Mouse (Mus musculus) testis, adult 2 months (tissue): ENCODE measurements around the gene Filip1l. TPM values are rescaled to one million over a fixed set of nuclear protein-coding genes. Genes with fewer than 3 reads are reported as not detected.

ENCODE experiments used
- H3K27ac ChIP-seq: fragments of 200-500 bp; 2 replicates; pipeline ENCODE4 v1.5.1; 2012; ENCODE audit warnings: low read depth, low read length; ENCODE audit not compliant: control insufficient read depth, insufficient read depth
- H3K27me3 ChIP-seq: fragments of 200-500 bp; 2 replicates; pipeline ENCODE4 v1.6.1; 2012; ENCODE audit warnings: mild to moderate bottlenecking, low read length, moderate library complexity; ENCODE audit not compliant: control insufficient read depth, insufficient read depth
- H3K36me3 ChIP-seq: fragments of 200-500 bp; 2 replicates; pipeline ENCODE4 v1.6.1; 2012; ENCODE audit warnings: mild to moderate bottlenecking, low read length; ENCODE audit not compliant: control insufficient read depth, insufficient read depth
- H3K4me1 ChIP-seq: fragments of 200-500 bp; 2 replicates; pipeline ENCODE4 v1.6.1; 2012; ENCODE audit warnings: low read length; ENCODE audit not compliant: control insufficient read depth, insufficient read depth
- H3K4me3 ChIP-seq: fragments of 200-500 bp; 2 replicates; pipeline ENCODE4 v1.5.1; 2012; ENCODE audit warnings: low read depth, mild to moderate bottlenecking, low read length, moderate library complexity, mixed read lengths; ENCODE audit not compliant: control insufficient read depth
- CTCF ChIP-seq: fragments of 200-500 bp; IDR thresholded peaks from 2 replicates; pipeline ENCODE4 v1.5.1; 2012; ENCODE audit warnings: low read depth, mild to moderate bottlenecking, inconsistent platforms, low read length, moderate library complexity; ENCODE audit not compliant: control insufficient read depth, insufficient read depth, insufficient replicate concordance
- POLR2A ChIP-seq: fragments of 200-500 bp; IDR thresholded peaks from 2 replicates; pipeline ENCODE4 v1.6.1; 2012; ENCODE audit warnings: low read depth, mild to moderate bottlenecking, inconsistent platforms, low read length, moderate library complexity; ENCODE audit not compliant: control insufficient read depth
- polyA plus RNA-seq: library from polyadenylated mRNA; depleted of rRNA; stranded (reverse); fragments of >200 nt; gene quantifications from 2 replicates; pipeline ENCODE4 v1.2.3, GENCODE M21; 2012

The Filip1l gene
- polyA plus RNA-seq, 1 experiment: 1.2 TPM

DNA sequence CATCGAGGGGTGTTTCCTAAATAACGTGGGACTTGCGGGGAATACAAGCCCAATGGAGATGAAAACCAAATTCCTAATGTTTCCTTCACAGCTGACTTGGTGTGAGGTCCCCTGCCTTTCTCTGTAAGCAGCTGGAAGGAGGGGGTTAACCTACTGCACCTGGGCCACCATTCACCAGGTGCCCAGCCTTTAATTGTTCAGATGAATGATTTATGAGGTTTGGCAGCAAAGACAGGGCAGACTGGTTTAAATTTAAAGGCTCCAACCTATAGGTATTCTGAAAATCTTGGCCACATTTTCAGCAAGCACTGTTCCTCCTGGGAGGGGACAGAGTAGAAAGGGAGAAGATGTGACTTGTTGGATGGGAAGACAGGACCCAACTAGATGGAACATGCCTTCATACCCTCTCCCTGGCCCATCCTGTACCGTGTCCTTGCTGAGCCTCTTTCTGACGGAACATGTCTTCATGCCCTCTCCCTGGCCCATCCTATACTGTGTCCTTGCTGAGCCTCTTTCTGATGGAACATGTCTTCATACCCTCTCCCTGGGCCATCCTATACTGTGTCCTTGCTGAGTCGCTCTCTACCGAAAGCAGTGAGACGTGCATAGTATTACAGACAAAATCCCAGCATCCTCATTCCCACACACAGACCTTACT lies 101.3 kb downstream of the Filip1l start:
- Histone ChIP-seq H3K4me1 (no peaks in the 10 kb centered on the region), H3K27ac (no peak overlapping the region), H3K27me3 (no peaks in the 10 kb centered on the region), H3K4me3 (no peak overlapping the region), H3K36me3 (no peaks in the 10 kb centered on the region)
- TF ChIP-seq CTCF: no peak
- no peak for TF ChIP-seq POLR2A

GRCm38 (mm10) chr16:57455573-57455972 lies 102.7 kb downstream of the Filip1l start:
- TF ChIP-seq POLR2A (no peak), CTCF (no peak)
- Histone ChIP-seq H3K27ac (no peak overlapping the region), H3K36me3 (no peaks in the 10 kb centered on the region), H3K4me3 (no peak overlapping the region), H3K27me3 (no peaks in the 10 kb centered on the region), H3K4me1 (no peaks in the 10 kb centered on the region)

DNA sequence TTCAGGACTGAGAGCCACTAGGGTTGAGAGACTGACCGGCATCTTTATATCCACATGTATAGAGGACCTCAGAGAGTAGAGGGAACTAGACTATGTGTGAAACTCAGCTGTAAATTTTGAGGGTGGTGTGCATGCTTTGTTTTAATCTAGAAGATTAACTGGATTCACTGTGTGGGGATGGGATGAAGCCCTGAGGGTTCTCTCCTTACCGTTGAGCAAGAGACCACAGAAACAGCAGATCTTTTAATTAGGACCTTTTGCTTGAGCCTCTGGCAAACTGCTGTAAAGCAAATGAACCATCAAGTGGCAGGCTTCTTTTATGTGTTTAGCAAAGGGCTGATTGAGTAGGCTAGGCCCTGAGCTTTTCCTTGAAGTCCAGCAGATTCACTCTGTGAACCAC lies 103.1 kb downstream of the Filip1l start:
- Histone ChIP-seq H3K4me1 (no peaks in the 10 kb centered on the region), H3K27me3 (no peaks in the 10 kb centered on the region), H3K27ac (no peak overlapping the region), H3K4me3 (no peak overlapping the region), H3K36me3 (no peaks in the 10 kb centered on the region)
- TF ChIP-seq CTCF (no peak), POLR2A (no peak)

DNA sequence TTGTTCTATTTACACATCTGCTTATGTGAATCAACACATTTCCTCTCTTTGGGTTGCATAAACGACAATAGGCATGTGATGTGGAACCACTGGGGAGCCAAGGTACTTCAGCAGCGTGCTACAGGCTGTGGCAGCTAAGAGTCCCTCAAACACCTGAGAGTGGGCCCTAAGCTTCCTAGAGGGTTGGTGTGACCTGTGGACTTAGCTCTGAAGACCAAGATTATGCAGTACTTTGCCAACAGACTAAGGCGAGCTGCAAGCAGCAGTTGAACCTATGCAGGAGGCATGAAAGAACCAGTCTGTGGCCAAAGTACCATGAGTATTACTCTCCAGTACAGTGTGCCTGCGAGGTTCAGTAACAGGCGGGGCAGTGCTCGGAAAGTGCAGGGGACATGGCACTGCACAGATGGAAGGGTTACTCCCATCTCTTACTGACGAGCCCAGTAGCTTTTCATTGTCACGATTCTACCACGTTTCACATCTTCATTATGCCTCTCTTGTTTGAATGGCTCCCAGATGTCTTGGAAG lies 112.6 kb downstream of the Filip1l start:
- H3K27ac ChIP-seq: no peak overlapping the region
- H3K36me3 ChIP-seq: no peaks in the 10 kb centered on the region
- H3K4me3 ChIP-seq: no peak overlapping the region
- H3K4me1 ChIP-seq: no peaks in the 10 kb centered on the region
- TF ChIP-seq POLR2A (no peak), CTCF (no peak)
- H3K27me3 ChIP-seq: no peaks in the 10 kb centered on the region

- TF ChIP-seq POLR2A: no peak
- TF ChIP-seq CTCF: no peak
- Histone ChIP-seq H3K36me3 (no peaks in the 10 kb centered on the region), H3K4me3 (no peak overlapping the region), H3K4me1 (no peaks in the 10 kb centered on the region), H3K27me3 (no peaks in the 10 kb centered on the region), H3K27ac (no peak overlapping the region)
Measured at GRCm38 (mm10) chr16:57469301-57469700, 116.4 kb downstream of the Filip1l start.

GRCm38 (mm10) chr16:57469869-57470268 lies 117.0 kb downstream of the Filip1l start:
- TF ChIP-seq POLR2A (no peak), CTCF (no peak)
- Histone ChIP-seq H3K4me1 (no peaks in the 10 kb centered on the region), H3K4me3 (no peak overlapping the region), H3K36me3 (no peaks in the 10 kb centered on the region), H3K27ac (no peak overlapping the region), H3K27me3 (no peaks in the 10 kb centered on the region)

- Histone ChIP-seq H3K36me3 (no peaks in the 10 kb centered on the region), H3K27me3 (no peaks in the 10 kb centered on the region), H3K4me3 (no peak overlapping the region)
Measured at GRCm38 (mm10) chr16:57470286-57470830, 117.5 kb downstream of the Filip1l start.

More at GRCm38 (mm10) chr16:57470286-57470830, 117.5 kb downstream of the Filip1l start:
- Histone ChIP-seq H3K4me1 (no peaks in the 10 kb centered on the region), H3K27ac (no peak overlapping the region)
- TF ChIP-seq POLR2A (no peak), CTCF (no peak)
